Mouse (Mus musculus): ENCODE data around the gene Pde7b. TPM values are rescaled to one million over a fixed set of nuclear protein-coding genes. Genes with fewer than 3 reads are reported as not detected.

The Pde7b gene
- polyA plus RNA-seq, 1 experiment from 2014 or later, result 6.7 TPM

- Histone ChIP-seq H3K4me3 (no peak overlapping the region), H3K36me3 (no peaks in the 10 kb centered on the region; the same call in 1 of the 2 replicates), H3K4me1 (replicated peaks) (peaks cover 6% of the 10 kb centered on the region), H3K9ac (no peak overlapping the region), H3K27me3 (no peaks in the 10 kb centered on the region), H3K9me3 (replicated peaks) (no peaks in the 10 kb centered on the region), H3K27ac (peak overlapping the region; percentile 1; the same call in 1 of the 2 replicates), H3K4me2 (no peak overlapping the region)
- ATAC-seq (replicated peaks; ENCODE audit: insufficient number of reproducible peaks, insufficient read depth, low FRiP score, low read depth), result no peak
- WGBS, result 37% methylated on average over 11 of the region's 11 CpGs
Measured at GRCm38 (mm10) chr10:20418202-20418855, 306.5 kb downstream of the Pde7b start.

- no peak overlapping the region for H3K4me3 ChIP-seq
- peak; percentile 86 for ATAC-seq (replicated peaks; ENCODE audit: insufficient number of reproducible peaks, insufficient read depth, low FRiP score, low read depth)
- 29% methylated on average over 10 of the region's 10 CpGs for WGBS
- H3K4me1 ChIP-seq (replicated peaks), result peaks cover 16% of the 10 kb centered on the region
- H3K27me3 ChIP-seq, result no peaks in the 10 kb centered on the region
- peak overlapping the region; percentile 38 for H3K27ac ChIP-seq
- H3K9me3 ChIP-seq (replicated peaks), result no peaks in the 10 kb centered on the region
- no peak overlapping the region for H3K4me2 ChIP-seq
- 0 out of 2 replicates have a peak, but pooled peaks cover 7% of the 10 kb centered on the region for H3K36me3 ChIP-seq
- no peak overlapping the region for H3K9ac ChIP-seq
Measured at GRCm38 (mm10) chr10:20409181-20409580, 315.7 kb downstream of the Pde7b start.

GRCm38 (mm10) chr10:20408336-20408735 lies 316.5 kb downstream of the Pde7b start:
- 0 out of 2 replicates have a peak, but pooled peaks have one; percentile 35 for ATAC-seq (replicated peaks; ENCODE audit: insufficient number of reproducible peaks, insufficient read depth, low FRiP score, low read depth)
- no peak overlapping the region for H3K4me2 ChIP-seq

GRCm38 (mm10) chr10:20405471-20405870 lies 319.4 kb downstream of the Pde7b start:
- Histone ChIP-seq H3K4me2 (no peak overlapping the region), H3K4me3 (no peak overlapping the region), H3K9ac (no peak overlapping the region), H3K27me3 (no peaks in the 10 kb centered on the region), H3K9me3 (replicated peaks) (no peaks in the 10 kb centered on the region), H3K4me1 (replicated peaks) (peaks cover 16% of the 10 kb centered on the region), H3K27ac (no peak overlapping the region), H3K36me3 (no peaks in the 10 kb centered on the region)
- WGBS, result 68% methylated on average over 2 of the region's 2 CpGs
- ATAC-seq (replicated peaks; ENCODE audit: insufficient number of reproducible peaks, insufficient read depth, low FRiP score, low read depth), result no peak; the same call in 1 of the 2 replicates

More at GRCm38 (mm10) chr10:20408336-20408735, 316.5 kb downstream of the Pde7b start:
- Histone ChIP-seq H3K27ac (peak overlapping the region; percentile 38), H3K4me1 (replicated peaks) (peaks cover 16% of the 10 kb centered on the region), H3K9ac (no peak overlapping the region), H3K36me3 (0 out of 2 replicates have a peak, but pooled peaks cover 7% of the 10 kb centered on the region), H3K9me3 (replicated peaks) (no peaks in the 10 kb centered on the region), H3K4me3 (no peak overlapping the region), H3K27me3 (no peaks in the 10 kb centered on the region)
- WGBS, result 19% methylated on average over 3 of the region's 3 CpGs

- no peaks in the 10 kb centered on the region for H3K9me3 ChIP-seq (replicated peaks)
- H3K36me3 ChIP-seq, result no peaks in the 10 kb centered on the region
- peaks cover 7% of the 10 kb centered on the region; the same call in 1 of the 2 replicates for H3K4me1 ChIP-seq (replicated peaks)
- H3K27ac ChIP-seq, result no peak overlapping the region
- no peak overlapping the region for H3K9ac ChIP-seq
- 75% methylated on average over 5 of the region's 5 CpGs for WGBS
- ATAC-seq (replicated peaks; ENCODE audit: insufficient number of reproducible peaks, insufficient read depth, low FRiP score, low read depth), result no peak
- no peak overlapping the region for H3K4me2 ChIP-seq
- no peaks in the 10 kb centered on the region for H3K27me3 ChIP-seq
- no peak overlapping the region for H3K4me3 ChIP-seq
Measured at GRCm38 (mm10) chr10:20402941-20403340, 321.9 kb downstream of the Pde7b start.

GRCm38 (mm10) chr10:20400406-20400805 lies 324.5 kb downstream of the Pde7b start:
- no peaks in the 10 kb centered on the region for H3K36me3 ChIP-seq
- H3K27ac ChIP-seq, result no peak overlapping the region
- H3K4me2 ChIP-seq, result no peak overlapping the region
- 69% methylated on average over 15 of the region's 15 CpGs for WGBS
- H3K9ac ChIP-seq, result no peak overlapping the region
- H3K27me3 ChIP-seq, result no peaks in the 10 kb centered on the region
- 0 out of 2 replicates have a peak, but pooled peaks cover 7% of the 10 kb centered on the region for H3K4me1 ChIP-seq (replicated peaks)
- ATAC-seq (replicated peaks; ENCODE audit: insufficient number of reproducible peaks, insufficient read depth, low FRiP score, low read depth), result no peak
- H3K4me3 ChIP-seq, result no peak overlapping the region
- no peaks in the 10 kb centered on the region for H3K9me3 ChIP-seq (replicated peaks)

- Histone ChIP-seq H3K9ac (no peak overlapping the region), H3K36me3 (no peaks in the 10 kb centered on the region), H3K4me2 (peak overlapping the region; percentile 32; the same call in 1 of the 2 replicates), H3K27ac (peak overlapping the region; percentile 31; the same call in 1 of the 2 replicates), H3K4me1 (replicated peaks) (0 out of 2 replicates have a peak, but pooled peaks cover 7% of the 10 kb centered on the region), H3K4me3 (no peak overlapping the region), H3K27me3 (no peaks in the 10 kb centered on the region), H3K9me3 (replicated peaks) (no peaks in the 10 kb centered on the region)
- ATAC-seq (replicated peaks; ENCODE audit: insufficient number of reproducible peaks, insufficient read depth, low FRiP score, low read depth), result no peak
- WGBS, result 49% methylated on average over 12 of the region's 12 CpGs
Measured at GRCm38 (mm10) chr10:20398641-20399390, 326.1 kb downstream of the Pde7b start.

GRCm38 (mm10) chr10:20398224-20398623 lies 326.7 kb downstream of the Pde7b start:
- Histone ChIP-seq H3K4me2 (peak overlapping the region; percentile 32; the same call in 1 of the 2 replicates), H3K27ac (peak overlapping the region; percentile 31; the same call in 1 of the 2 replicates), H3K4me1 (replicated peaks) (0 out of 2 replicates have a peak, but pooled peaks cover 7% of the 10 kb centered on the region), H3K27me3 (no peaks in the 10 kb centered on the region), H3K9me3 (replicated peaks) (no peaks in the 10 kb centered on the region), H3K4me3 (no peak overlapping the region), H3K9ac (no peak overlapping the region), H3K36me3 (no peaks in the 10 kb centered on the region)
- no peak for ATAC-seq (replicated peaks; ENCODE audit: insufficient number of reproducible peaks, insufficient read depth, low FRiP score, low read depth)
- 40% methylated on average over 6 of the region's 6 CpGs for WGBS

- Histone ChIP-seq H3K27ac (no peak overlapping the region), H3K9ac (no peak overlapping the region), H3K4me2 (no peak overlapping the region), H3K9me3 (replicated peaks) (no peaks in the 10 kb centered on the region), H3K4me3 (no peak overlapping the region), H3K27me3 (no peaks in the 10 kb centered on the region), H3K36me3 (no peaks in the 10 kb centered on the region), H3K4me1 (replicated peaks) (0 out of 2 replicates have a peak, but pooled peaks cover 7% of the 10 kb centered on the region)
- no peak for ATAC-seq (replicated peaks; ENCODE audit: insufficient number of reproducible peaks, insufficient read depth, low FRiP score, low read depth)
- WGBS, result 89% methylated on average over 3 of the region's 3 CpGs
Measured at GRCm38 (mm10) chr10:20395778-20396177, 329.1 kb downstream of the Pde7b start.

- Histone ChIP-seq H3K4me1 (replicated peaks) (0 out of 2 replicates have a peak, but pooled peaks cover 7% of the 10 kb centered on the region), H3K4me2 (no peak overlapping the region), H3K4me3 (no peak overlapping the region), H3K27ac (no peak overlapping the region), H3K9me3 (replicated peaks) (no peaks in the 10 kb centered on the region), H3K27me3 (no peaks in the 10 kb centered on the region), H3K36me3 (no peaks in the 10 kb centered on the region), H3K9ac (no peak overlapping the region)
- 56% methylated on average over 5 of the region's 5 CpGs for WGBS
- no peak for ATAC-seq (replicated peaks; ENCODE audit: insufficient number of reproducible peaks, insufficient read depth, low FRiP score, low read depth)
Measured at GRCm38 (mm10) chr10:20394815-20395214, 330.1 kb downstream of the Pde7b start.

GRCm38 (mm10) chr10:20390568-20390967 lies 334.3 kb downstream of the Pde7b start:
- H3K27me3 ChIP-seq, result no peaks in the 10 kb centered on the region
- no peaks in the 10 kb centered on the region for H3K36me3 ChIP-seq
- H3K9ac ChIP-seq, result no peak overlapping the region
- no peaks in the 10 kb centered on the region for H3K9me3 ChIP-seq (replicated peaks)
- no peak overlapping the region for H3K4me3 ChIP-seq
- ATAC-seq (replicated peaks; ENCODE audit: insufficient number of reproducible peaks, insufficient read depth, low FRiP score, low read depth), result no peak
- no peak overlapping the region for H3K27ac ChIP-seq
- WGBS, result 45% methylated on average over 3 of the region's 3 CpGs
- H3K4me2 ChIP-seq, result no peak overlapping the region
- H3K4me1 ChIP-seq (replicated peaks), result no peaks in the 10 kb centered on the region

Measured in heart, embryonic 15.5 days (tissue).